Mouse (Mus musculus): ENCODE results near the gene Xiap.

Xiap gene

GRCm38 (mm10) chrX:42088136-42088535 lies 28.7 kb downstream of the Xiap start:
- no peak for DNase-seq

GRCm38 (mm10) chrX:42107137-42107536 lies 47.7 kb downstream of the Xiap start:
- no peak for DNase-seq

GRCm38 (mm10) chrX:42110585-42110984 lies 51.1 kb downstream of the Xiap start:
- DNase-seq: no peak

- DNase-seq: no peak
Observed at GRCm38 (mm10) chrX:42119442-42120048, 60.1 kb downstream of the Xiap start.

GRCm38 (mm10) chrX:42124963-42125697 lies 65.7 kb downstream of the Xiap start:
- DNase-seq: no peak

GRCm38 (mm10) chrX:42139882-42140281 lies 80.4 kb downstream of the Xiap start:
- DNase-seq: no peak

GRCm38 (mm10) chrX:42142620-42143019 lies 83.1 kb downstream of the Xiap start:
- DNase-seq: no peak

GRCm38 (mm10) chrX:42143991-42144390 lies 84.5 kb downstream of the Xiap start:
- DNase-seq: no peak

- DNase-seq: peak; percentile 10
Observed at GRCm38 (mm10) chrX:42148016-42148451, 88.6 kb downstream of the Xiap start.

- DNase-seq: peak; percentile 95
Observed at GRCm38 (mm10) chrX:42148788-42149556, 89.5 kb downstream of the Xiap start, which contains the start of gene Stag2. Gene Stag2, plus strand, starts transcription at chrX:42149317.

GRCm38 (mm10) chrX:42149557-42150345 lies 90.3 kb downstream of the Xiap start:
- DNase-seq: peak; percentile 63

- peak; percentile 95 for DNase-seq
Observed at GRCm38 (mm10) chrX:42150346-42151023, 91.0 kb downstream of the Xiap start.

GRCm38 (mm10) chrX:42151024-42151754 lies 91.7 kb downstream of the Xiap start:
- DNase-seq: no peak

- peak; percentile 81 for DNase-seq
Observed at GRCm38 (mm10) chrX:42151903-42152369, 92.5 kb downstream of the Xiap start.

- peak; percentile 5 for DNase-seq
Observed at GRCm38 (mm10) chrX:42153056-42153455, 93.6 kb downstream of the Xiap start.
